Mouse (Mus musculus) neutrophil, adult 5-6 weeks (primary cell): Measurements from ENCODE around the gene Olfr707. TPM values are rescaled to one million over a fixed set of nuclear protein-coding genes. Genes with fewer than 3 reads are reported as not detected.
"Not testable (repeated sequence)": the region's sequence is repeated elsewhere in the genome, so short reads cannot be mapped to it uniquely, and the experiment has no call there.

Experiments used
- ATAC-seq: fragments of 151-379, 151-347 bp; 2 replicates; pipeline ENCODE4 v1.8.0; 2017; ENCODE audit warnings: mild to moderate bottlenecking, moderate TSS enrichment; ENCODE audit not compliant: insufficient number of reproducible peaks, poor library complexity, low FRiP score, severe bottlenecking; ENCODE audit errors: extremely low read depth
- total RNA-seq: library from RNA; stranded (forward); fragments of 200-1000 nt; gene quantifications from 2 replicates; pipeline ENCODE4 v1.2.3, GENCODE M21; 2017

Olfr707 gene
- total RNA-seq: not detected in 2 replicates

GRCm38 (mm10) chr7:106901141-106901540 lies at the start of gene Olfr707:
TSS of gene Olfr707 (minus strand) at chr7:106901241.
- not testable (repeated sequence) for ATAC-seq

DNA sequence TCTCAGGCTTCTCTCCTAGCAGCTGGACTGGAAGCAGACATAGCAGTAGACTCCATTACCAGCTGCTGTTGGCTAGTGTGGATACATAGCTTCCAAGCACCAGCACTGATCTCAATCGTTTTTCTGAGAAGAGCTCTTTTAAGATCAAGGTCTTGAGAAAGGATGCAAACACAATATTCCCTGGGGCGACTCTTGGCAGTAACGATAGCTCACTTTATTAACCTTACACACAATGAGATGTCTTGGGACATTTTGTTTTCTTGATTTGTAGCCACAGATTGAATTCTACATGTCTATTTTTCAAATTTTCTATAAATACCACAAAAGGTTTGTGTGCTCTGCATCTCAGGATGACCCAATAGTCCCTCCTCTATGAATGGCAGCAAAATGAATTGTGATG lies 47.2 kb upstream of the Olfr707 start, which contains the start of gene Olfr710:
Gene Olfr710, minus strand, starts transcription at position 101 of the 400 bp plus-strand sequence.
- no peak for ATAC-seq

DNA sequence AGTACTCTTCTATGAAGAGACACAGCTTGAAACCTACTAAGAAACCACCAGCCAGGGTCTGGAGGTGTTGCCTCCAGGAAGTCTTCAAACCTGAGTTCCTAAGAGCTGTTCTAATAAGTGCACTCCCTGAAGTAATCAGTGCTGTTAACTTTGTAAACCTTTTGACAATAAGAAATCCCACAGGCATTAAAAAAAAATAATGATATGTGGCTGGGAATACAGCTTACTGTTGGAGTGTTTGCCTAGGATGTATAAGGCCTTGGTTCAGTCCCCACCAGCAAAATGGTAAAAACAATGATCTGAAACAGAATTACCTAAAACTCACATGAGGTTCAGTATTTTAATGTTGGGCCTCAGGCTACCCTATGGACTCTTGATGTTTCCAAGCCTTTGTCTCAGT lies 31.1 kb upstream of the Olfr707 start, which contains the start of gene Olfr709-ps1:
Gene Olfr709-ps1, minus strand, starts transcription at position 101 of the 400 bp plus-strand sequence.
- ATAC-seq: no peak

GRCm38 (mm10) chr7:106920961-106921360 lies 19.9 kb upstream of the Olfr707 start:
- ATAC-seq: not testable (repeated sequence)

- ATAC-seq: no peak
Measured at GRCm38 (mm10) chr7:106907676-106908075, 6.6 kb upstream of the Olfr707 start, which contains the start of gene Olfr1532-ps1. TSS of gene Olfr1532-ps1 (plus strand) at chr7:106908001.

DNA sequence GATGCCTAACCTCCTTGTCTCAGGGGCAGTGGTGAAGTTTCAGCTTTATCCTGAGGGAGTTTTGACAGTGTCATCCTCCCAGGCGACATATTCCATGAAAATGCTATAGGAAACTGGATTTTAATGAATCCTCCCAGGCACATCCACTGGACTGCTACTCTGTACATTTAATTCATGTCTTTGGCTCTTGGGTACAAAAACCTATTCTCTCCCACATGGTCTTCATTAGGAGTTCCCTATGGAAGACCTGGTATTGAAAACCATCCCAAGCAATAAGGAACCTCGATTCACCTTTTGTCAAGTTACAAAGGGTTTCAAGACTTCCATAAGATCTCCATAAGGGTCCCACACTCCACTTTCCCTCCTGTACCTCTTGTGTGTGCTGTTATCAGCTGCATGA lies 13.0 kb downstream of the Olfr707 start, which contains the start of gene Olfr706:
Gene Olfr706, minus strand, starts transcription at position 101 of the 400 bp plus-strand sequence.
- ATAC-seq: no peak

- no peak for ATAC-seq
Measured at GRCm38 (mm10) chr7:106876791-106877190, 24.2 kb downstream of the Olfr707 start, which contains the start of gene Olfr705. TSS of gene Olfr705 (minus strand) at chr7:106876891.

DNA sequence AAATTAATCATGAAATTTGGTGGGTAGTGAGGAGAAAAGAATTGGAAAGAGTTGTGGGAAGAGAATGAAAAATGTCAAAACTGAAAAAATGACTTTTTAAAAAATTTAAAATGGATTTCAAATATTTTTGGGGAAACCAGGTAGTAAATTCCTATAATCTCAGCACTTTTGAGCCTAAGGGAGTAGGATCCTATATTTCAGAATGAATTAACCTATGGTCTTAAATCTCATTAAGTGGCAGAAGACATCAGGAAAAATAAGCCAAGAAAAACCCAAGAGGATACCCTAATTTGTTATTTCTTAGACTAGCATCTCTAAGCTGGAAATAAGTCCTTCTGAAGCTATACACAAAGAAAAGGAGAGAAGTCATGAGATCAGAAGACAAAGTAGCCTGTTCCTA lies 38.2 kb downstream of the Olfr707 start, which contains the start of gene Olfr704:
Gene Olfr704, plus strand, starts transcription at position 301 of the 400 bp plus-strand sequence.
- ATAC-seq: no peak

GRCm38 (mm10) chr7:106843060-106843459 lies 58.0 kb downstream of the Olfr707 start, which contains the start of gene Olfr703:
TSS of gene Olfr703 (plus strand) at chr7:106843360.
- ATAC-seq: no peak

Other genes with a start within 250 kb of the Olfr707 start
- gene Olfr693, start 220.7 kb downstream of the Olfr707 start, total RNA-seq: not detected in 2 replicates
- 0.12 TPM in 1 of 2 replicates, not detected in the other for gene Olfr694, start 209.4 kb downstream of the Olfr707 start, total RNA-seq
- not detected in 2 replicates for gene Olfr695, start 184.8 kb downstream of the Olfr707 start, total RNA-seq
- gene Olfr697, start 158.8 kb downstream of the Olfr707 start, total RNA-seq: not detected in 2 replicates
- gene Olfr698, start 145.8 kb downstream of the Olfr707 start, total RNA-seq: not detected in 2 replicates
- gene Olfr699, start 108.0 kb downstream of the Olfr707 start, total RNA-seq: 0.12 TPM in 1 of 2 replicates, not detected in the other
- gene Olfr700, start 92.4 kb downstream of the Olfr707 start, total RNA-seq: not detected in 2 replicates
- not detected in 2 replicates for gene Olfr701, start 87.1 kb downstream of the Olfr707 start, total RNA-seq
- gene Olfr702, start 67.3 kb downstream of the Olfr707 start, total RNA-seq: not detected in 2 replicates
- gene Olfr703, start 57.9 kb downstream of the Olfr707 start, total RNA-seq: not detected in 2 replicates
- not detected in 2 replicates for gene Olfr704, start 38.1 kb downstream of the Olfr707 start, total RNA-seq
- not detected in 2 replicates for gene Olfr705, start 24.4 kb downstream of the Olfr707 start, total RNA-seq
- not detected in 2 replicates for gene Olfr706, start 13.1 kb downstream of the Olfr707 start, total RNA-seq
- not detected in 2 replicates for gene Olfr1532-ps1, start 6.8 kb upstream of the Olfr707 start, total RNA-seq
- gene Olfr709-ps1, start 31.0 kb upstream of the Olfr707 start, total RNA-seq: not detected in 2 replicates
- gene Olfr710, start 47.1 kb upstream of the Olfr707 start, total RNA-seq: not detected in 2 replicates
- gene Olfr6, start 62.7 kb upstream of the Olfr707 start, total RNA-seq: under 0.01 and 0.12 TPM in 2 replicates
- 0.23 TPM in 1 of 2 replicates, not detected in the other for gene Olfr711, start 74.2 kb upstream of the Olfr707 start, total RNA-seq
- not detected in 2 replicates for gene Olfr2, start 104.8 kb upstream of the Olfr707 start, total RNA-seq
- gene Olfr713, start 129.9 kb upstream of the Olfr707 start, total RNA-seq: 0.23 TPM in 1 of 2 replicates, not detected in the other
- 0.12 TPM in 1 of 2 replicates, not detected in the other for gene Olfr714, start 169.7 kb upstream of the Olfr707 start, total RNA-seq
- gene Olfr17, start 192.0 kb upstream of the Olfr707 start, total RNA-seq: not detected in 2 replicates
- gene Olfr715b, start 209.1 kb upstream of the Olfr707 start, total RNA-seq: not detected in 2 replicates
- gene Olfr715, start 229.8 kb upstream of the Olfr707 start, total RNA-seq: not detected in 2 replicates
- 0.74 TPM in 1 of 2 replicates, not detected in the other for gene Olfr716, start 237.1 kb upstream of the Olfr707 start, total RNA-seq